Mouse (Mus musculus) E14TG2a.4 (cell line): ENCODE measurements around the gene Mbnl2.

Experiments used
- H3K27me3 ChIP-seq: 2 replicates; pipeline ENCODE4 v1.6.1; 2014; ENCODE audit warnings: low read length, control low read depth; ENCODE audit not compliant: insufficient read depth
- H3K36me3 ChIP-seq: 2 replicates; pipeline ENCODE4 v1.6.1; 2014; ENCODE audit warnings: low read length, control low read depth; ENCODE audit not compliant: insufficient read depth
- H3K4me1 ChIP-seq: replicated peaks from 2 replicates; pipeline ENCODE4 v1.6.1; 2014; ENCODE audit warnings: low read depth, low read length, control low read depth
- H3K4me3 ChIP-seq: replicated peaks from 2 replicates; pipeline ENCODE4 v1.5.1; 2014; ENCODE audit warnings: mild to moderate bottlenecking, low read length
- H3K9me3 ChIP-seq: 2 replicates; pipeline ENCODE4 v1.6.1; 2014; ENCODE audit warnings: low read length, control low read depth
- CTCF ChIP-seq: conservative IDR thresholded peaks from 2 replicates; pipeline ENCODE4 v1.5.1; 2014; ENCODE audit warnings: low read length
- NANOG ChIP-seq: IDR thresholded peaks from 2 replicates; pipeline ENCODE4 v1.6.1; 2014; ENCODE audit warnings: borderline replicate concordance, low read length, mixed read lengths
- POU5F1 ChIP-seq: IDR thresholded peaks from 2 replicates; pipeline ENCODE4 v1.6.1; 2014; ENCODE audit warnings: low read length, borderline replicate concordance

The Mbnl2 gene

GRCm38 (mm10) chr14:120404364-120404763 is 128.9 kb downstream of the Mbnl2 start:
- H3K9me3 ChIP-seq, result no peaks in the 10 kb centered on the region
- H3K4me1 ChIP-seq, result peaks cover 6% of the 10 kb centered on the region
- peaks cover 10% of the 10 kb centered on the region for H3K27me3 ChIP-seq
- no peak overlapping the region for H3K4me3 ChIP-seq
- TF ChIP-seq NANOG (no peak), POU5F1 (no peak), CTCF (no peak)
- no peaks in the 10 kb centered on the region for H3K36me3 ChIP-seq

- H3K36me3 ChIP-seq, result no peaks in the 10 kb centered on the region
- no peaks in the 10 kb centered on the region for H3K9me3 ChIP-seq
- peaks cover 7% of the 10 kb centered on the region for H3K27me3 ChIP-seq
- no peak overlapping the region for H3K4me3 ChIP-seq
- TF ChIP-seq POU5F1 (no peak), NANOG (no peak), CTCF (no peak)
- peaks cover 6% of the 10 kb centered on the region for H3K4me1 ChIP-seq
Measured at GRCm38 (mm10) chr14:120404811-120405582, 129.5 kb downstream of the Mbnl2 start.

GRCm38 (mm10) chr14:120405597-120405996 is 130.1 kb downstream of the Mbnl2 start:
- TF ChIP-seq POU5F1 (no peak), CTCF (no peak), NANOG (no peak)
- H3K4me3 ChIP-seq, result no peak overlapping the region
- H3K36me3 ChIP-seq, result no peaks in the 10 kb centered on the region
- peaks cover 5% of the 10 kb centered on the region; the same call in 1 of the 2 replicates for H3K27me3 ChIP-seq
- H3K9me3 ChIP-seq, result no peaks in the 10 kb centered on the region
- peaks cover 6% of the 10 kb centered on the region for H3K4me1 ChIP-seq

DNA sequence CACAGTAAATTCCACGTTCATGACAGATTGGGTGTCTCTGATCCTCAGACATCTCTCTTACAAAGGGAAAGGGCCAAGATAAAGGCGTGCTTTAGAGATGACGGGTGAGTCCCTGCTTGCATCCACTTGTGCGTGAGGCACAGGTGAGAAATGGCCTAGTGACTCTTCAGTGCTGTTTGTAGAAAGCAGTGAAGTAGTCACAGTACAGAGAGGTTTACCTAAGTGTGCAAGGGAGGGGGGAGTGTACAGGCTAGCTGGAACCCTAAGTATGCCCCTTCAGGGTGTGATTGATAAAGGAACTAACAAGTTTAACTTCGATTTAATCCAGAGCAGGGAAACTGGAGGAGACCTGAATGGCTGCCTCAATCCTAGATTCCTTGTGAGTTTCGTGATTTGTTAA is 130.8 kb downstream of the Mbnl2 start:
- TF ChIP-seq NANOG (no peak), CTCF (no peak), POU5F1 (no peak)
- H3K27me3 ChIP-seq, result no peaks in the 10 kb centered on the region

GRCm38 (mm10) chr14:120406820-120407219 is 131.4 kb downstream of the Mbnl2 start:
- H3K27me3 ChIP-seq, result no peaks in the 10 kb centered on the region
- no peaks in the 10 kb centered on the region for H3K4me1 ChIP-seq
- TF ChIP-seq NANOG (no peak), POU5F1 (no peak), CTCF (no peak)
- H3K4me3 ChIP-seq, result no peak overlapping the region
- no peaks in the 10 kb centered on the region for H3K36me3 ChIP-seq
- H3K9me3 ChIP-seq, result no peaks in the 10 kb centered on the region

More for the DNA sequence above, 130.8 kb downstream of the Mbnl2 start:
- Histone ChIP-seq H3K4me3 (no peak overlapping the region), H3K9me3 (no peaks in the 10 kb centered on the region), H3K36me3 (no peaks in the 10 kb centered on the region), H3K4me1 (peaks cover under 1% of the 10 kb centered on the region)

- H3K27me3 ChIP-seq, result no peaks in the 10 kb centered on the region
- H3K4me1 ChIP-seq, result no peaks in the 10 kb centered on the region
- no peaks in the 10 kb centered on the region for H3K36me3 ChIP-seq
- H3K4me3 ChIP-seq, result no peak overlapping the region
- H3K9me3 ChIP-seq, result no peaks in the 10 kb centered on the region
- TF ChIP-seq NANOG, result no peak
- TF ChIP-seq CTCF, result no peak
- TF ChIP-seq POU5F1, result no peak
Measured at GRCm38 (mm10) chr14:120409854-120410253, 134.4 kb downstream of the Mbnl2 start.

- H3K9me3 ChIP-seq, result no peaks in the 10 kb centered on the region
- no peaks in the 10 kb centered on the region for H3K27me3 ChIP-seq
- no peaks in the 10 kb centered on the region for H3K36me3 ChIP-seq
- TF ChIP-seq CTCF, result no peak
- no peak for TF ChIP-seq NANOG
- no peak for TF ChIP-seq POU5F1
- no peaks in the 10 kb centered on the region for H3K4me1 ChIP-seq
- H3K4me3 ChIP-seq, result no peak overlapping the region
Measured at GRCm38 (mm10) chr14:120416886-120417285, 141.4 kb downstream of the Mbnl2 start.

DNA sequence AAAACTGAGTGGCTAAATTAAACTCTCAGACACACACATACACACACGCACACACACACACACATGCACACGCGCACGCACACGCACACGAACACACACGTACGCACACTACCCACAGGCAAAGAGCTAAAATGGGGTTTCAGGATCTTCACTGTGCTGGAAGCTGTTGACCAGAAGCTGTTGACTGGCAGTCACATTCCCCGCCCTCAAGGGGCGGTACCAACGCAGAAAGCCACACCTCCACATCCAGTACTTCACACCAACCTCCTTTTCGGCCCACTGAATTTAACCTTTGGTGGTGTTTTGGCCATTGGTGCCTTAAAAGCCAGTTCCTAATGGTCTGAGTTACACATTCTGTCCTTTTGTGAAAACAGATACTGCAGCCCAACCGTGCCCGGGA is 143.5 kb downstream of the Mbnl2 start:
- no peak overlapping the region for H3K4me3 ChIP-seq
- no peaks in the 10 kb centered on the region for H3K4me1 ChIP-seq
- peaks cover 1% of the 10 kb centered on the region; the same call in 1 of the 2 replicates for H3K36me3 ChIP-seq
- no peaks in the 10 kb centered on the region for H3K9me3 ChIP-seq
- H3K27me3 ChIP-seq, result no peaks in the 10 kb centered on the region
- no peak for TF ChIP-seq NANOG
- TF ChIP-seq CTCF, result no peak
- no peak for TF ChIP-seq POU5F1

DNA sequence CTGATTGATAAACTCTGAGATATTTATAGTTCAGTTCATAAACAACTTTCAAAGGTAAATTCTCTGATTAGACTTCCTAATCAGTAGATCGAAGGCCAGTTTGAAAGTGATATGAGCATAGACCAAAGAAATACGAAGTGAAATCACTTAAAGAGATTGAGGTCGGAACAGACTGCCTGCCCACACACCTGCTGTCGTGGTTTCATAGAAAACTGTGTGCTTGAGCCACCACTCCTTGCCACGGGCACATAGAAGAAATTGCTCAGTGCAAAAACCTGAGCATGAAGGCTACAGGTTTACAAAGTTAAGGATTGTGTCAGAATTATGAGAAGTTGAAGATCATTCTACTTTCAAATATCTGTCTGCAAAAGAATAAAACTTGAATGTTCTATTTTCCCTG is 153.0 kb downstream of the Mbnl2 start:
- peaks cover 11% of the 10 kb centered on the region for H3K36me3 ChIP-seq
- H3K4me3 ChIP-seq, result no peak overlapping the region
- no peaks in the 10 kb centered on the region for H3K27me3 ChIP-seq
- TF ChIP-seq CTCF (no peak), NANOG (no peak), POU5F1 (no peak)
- peaks cover 16% of the 10 kb centered on the region for H3K9me3 ChIP-seq
- no peaks in the 10 kb centered on the region for H3K4me1 ChIP-seq
